Mouse (Mus musculus) heart, embryonic 16.5 days (tissue): ENCODE results near the gene Gal3st2c. TPM values are rescaled to one million over a fixed set of nuclear protein-coding genes. Genes with fewer than 3 reads are reported as not detected.
"Not testable (repeated sequence)": the region's sequence is repeated elsewhere in the genome, so short reads cannot be mapped to it uniquely, and the experiment has no call there.

Source experiments
- ATAC-seq: fragments of 200-750 bp; cut with Nextera tagmentation; replicated peaks from 2 replicates; pipeline ENCODE4 v1.8.0; 2017; ENCODE audit warnings: moderate number of reproducible peaks; ENCODE audit not compliant: insufficient read depth, low FRiP score; ENCODE audit errors: extremely low read depth
- H3K27ac ChIP-seq: fragments of 300-500 bp; sonication (generic); 2 replicates; pipeline ENCODE4 v1.5.1; 2014; ENCODE audit warnings: mild to moderate bottlenecking, low read length, control low read depth, moderate library complexity
- H3K27me3 ChIP-seq: fragments of 300-500 bp; sonication (generic); 2 replicates; pipeline ENCODE4 v1.6.1; 2014; ENCODE audit warnings: low read length, mixed read lengths; ENCODE audit not compliant: control insufficient read depth, insufficient read depth
- H3K36me3 ChIP-seq: fragments of 300-500 bp; sonication (generic); 2 replicates; pipeline ENCODE4 v1.6.1; 2014; ENCODE audit not compliant: control insufficient read depth, insufficient read depth
- H3K4me1 ChIP-seq: fragments of 300-500 bp; sonication (generic); 2 replicates; pipeline ENCODE4 v1.6.1; 2014; ENCODE audit warnings: low read length, mixed read lengths; ENCODE audit not compliant: control insufficient read depth, insufficient read depth
- H3K4me2 ChIP-seq: fragments of 300-500 bp; sonication (generic); 2 replicates; pipeline ENCODE4 v1.6.1; 2014; ENCODE audit warnings: low read depth, mild to moderate bottlenecking, control low read depth, low read length
- H3K4me3 ChIP-seq: fragments of 300-500 bp; sonication (generic); 2 replicates; pipeline ENCODE4 v1.5.1; 2014; ENCODE audit warnings: mild to moderate bottlenecking, control low read depth, low read length
- H3K9ac ChIP-seq: fragments of 300-500 bp; sonication (generic); 2 replicates; pipeline ENCODE4 v1.6.1; 2014; ENCODE audit warnings: low read length, control low read depth
- H3K9me3 ChIP-seq: fragments of 300-500 bp; sonication (generic); replicated peaks from 2 replicates; pipeline ENCODE4 v1.6.1; 2016; ENCODE audit warnings: low read length; ENCODE audit not compliant: control insufficient read depth
- WGBS: fragments of 180-500 bp; shearing (Covaris S2); extraction: QIAGEN DNeasy Blood & Tissue Kit; methylation state at CpG from one replicate; pipeline ENCODE4 v1.1.7; 2014; 5-methylcytosine and 5-hydroxymethylcytosine counted together
- polyA plus RNA-seq: library from polyadenylated mRNA; unstranded; fragments of >200 nt; fragmentation: Nextera tagmentation; extraction: Ambion mirVana; gene quantifications from 2 replicates; pipeline ENCODE4 v1.2.1, GENCODE M21; 2015

Gal3st2c gene
- polyA plus RNA-seq = 0.03 TPM in 1 of 2 replicates, not detected in the other

DNA sequence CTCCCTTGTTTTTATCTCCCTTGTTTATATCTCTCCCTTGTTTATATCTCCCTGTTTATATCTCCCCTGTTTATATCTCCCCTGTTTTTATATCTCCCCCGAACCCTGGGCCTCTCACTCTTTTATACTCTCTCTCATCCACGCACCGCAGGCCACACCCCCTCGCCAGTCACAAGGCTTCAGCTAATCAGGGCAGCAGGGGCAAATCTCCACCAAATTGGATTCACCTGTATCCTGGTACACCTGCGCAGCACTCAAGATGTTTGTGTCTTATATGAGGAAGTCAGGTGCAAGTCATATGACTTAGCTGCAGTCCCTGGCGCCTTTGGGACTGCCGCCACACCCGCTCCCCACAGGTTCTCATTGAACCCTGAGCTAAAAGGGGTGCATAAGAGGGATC lies at the start of gene Gal3st2c:
Gene Gal3st2c (plus strand): TSS at position 301 of the 400 bp plus-strand sequence.
- not testable (repeated sequence) for H3K4me3 ChIP-seq, H3K9me3 ChIP-seq, ATAC-seq, H3K4me2 ChIP-seq, H3K27ac ChIP-seq, H3K9ac ChIP-seq, H3K27me3 ChIP-seq, H3K4me1 ChIP-seq, H3K36me3 ChIP-seq
- WGBS = 85% methylated on average over 7 of the region's 8 CpGs

DNA sequence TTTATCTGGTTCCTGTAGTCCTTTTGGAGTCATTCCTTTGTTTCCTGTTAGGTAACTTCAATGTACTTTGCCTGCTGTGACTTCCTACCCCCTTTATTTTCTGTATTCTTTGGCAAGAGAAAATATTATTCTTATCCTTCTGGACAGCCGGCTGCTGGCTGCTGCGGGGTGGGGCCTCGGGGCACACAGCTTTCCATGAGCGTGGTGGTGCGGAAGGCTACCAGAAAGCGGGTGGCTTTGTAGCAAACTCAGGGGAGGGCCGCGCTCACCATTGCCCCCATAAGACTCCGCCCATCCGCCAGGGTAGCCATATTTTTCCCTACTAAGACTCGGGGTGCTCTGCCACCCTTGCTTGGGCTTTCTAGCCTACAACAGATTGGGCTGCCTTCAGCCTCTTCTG lies 41.2 kb upstream of the Gal3st2c start:
- ATAC-seq = peak; percentile 77
- not testable (repeated sequence) for H3K27me3 ChIP-seq, H3K4me3 ChIP-seq, H3K4me2 ChIP-seq, H3K36me3 ChIP-seq, H3K4me1 ChIP-seq, H3K9ac ChIP-seq, H3K9me3 ChIP-seq, H3K27ac ChIP-seq
- WGBS = no CpG with 5 or more reads among the region's 11 CpGs

DNA sequence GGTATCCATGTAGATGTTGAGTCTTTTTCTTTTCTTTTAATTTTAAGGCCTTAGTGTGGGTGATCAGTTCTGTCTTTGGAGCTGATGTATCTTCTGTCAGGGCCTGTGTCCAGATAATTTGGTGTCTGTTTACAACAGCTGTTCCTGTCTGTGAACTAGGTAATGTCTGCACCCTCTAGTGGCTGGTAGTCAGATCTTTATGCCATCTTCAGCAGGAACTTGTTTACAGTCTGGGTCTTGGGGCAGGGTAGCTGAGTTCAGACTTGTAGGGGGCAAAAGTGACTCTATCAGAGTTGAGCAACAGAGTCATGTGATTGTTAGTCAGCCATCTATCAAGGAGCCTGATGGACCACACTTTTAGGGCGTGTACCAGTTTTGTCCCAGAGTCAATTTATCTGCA lies 23.8 kb upstream of the Gal3st2c start:
- H3K4me3 ChIP-seq, ATAC-seq, H3K9ac ChIP-seq, H3K27ac ChIP-seq, H3K9me3 ChIP-seq, H3K36me3 ChIP-seq, H3K4me2 ChIP-seq, H3K27me3 ChIP-seq, H3K4me1 ChIP-seq: not testable (repeated sequence)
- WGBS = no CpG with 5 or more reads among the region's 1 CpGs

DNA sequence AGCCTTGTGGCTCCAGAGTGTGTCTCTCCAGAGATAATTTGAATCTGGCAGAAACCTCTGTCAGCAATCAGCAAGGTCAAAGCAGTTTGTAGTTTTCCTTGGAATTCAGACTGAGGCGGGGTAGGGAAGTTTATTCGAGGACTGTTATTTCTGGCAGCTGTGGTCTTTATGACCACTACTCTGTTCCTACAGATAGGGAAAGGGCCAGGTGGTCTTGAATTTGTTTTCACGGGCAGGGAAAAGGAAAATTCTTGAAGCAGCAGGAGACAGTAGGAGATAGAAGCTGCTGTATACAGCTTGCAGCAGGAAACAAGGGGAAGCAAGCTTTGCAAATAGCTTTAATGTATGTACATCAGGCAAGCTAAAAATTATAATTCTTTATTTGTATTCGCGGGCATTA lies 19.9 kb upstream of the Gal3st2c start:
- WGBS = 30% methylated on average over 2 of the region's 5 CpGs
- ATAC-seq = peak; percentile 64; the same call in 1 of the 2 replicates
- H3K9ac ChIP-seq, H3K4me1 ChIP-seq, H3K27me3 ChIP-seq, H3K36me3 ChIP-seq, H3K4me3 ChIP-seq, H3K27ac ChIP-seq, H3K4me2 ChIP-seq, H3K9me3 ChIP-seq: not testable (repeated sequence)

DNA sequence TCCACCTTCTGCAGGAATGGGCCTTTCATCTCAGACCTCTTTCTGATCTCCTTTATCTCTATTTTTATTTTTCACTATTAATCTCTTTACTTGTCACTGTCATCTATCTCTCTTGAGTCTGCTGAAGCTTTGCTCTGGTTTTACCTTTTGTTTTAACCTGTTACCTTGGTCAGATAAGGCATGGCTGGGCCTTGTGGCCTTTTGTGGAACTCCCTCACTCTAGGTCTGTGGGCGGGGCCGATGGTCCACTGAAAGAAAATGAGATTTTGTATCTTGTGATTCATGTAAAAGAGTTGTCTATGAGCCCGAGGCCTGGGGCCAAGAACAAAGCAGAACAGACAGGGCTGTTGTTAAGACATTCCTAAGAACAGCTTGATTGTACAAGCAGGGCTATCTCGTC lies 19.5 kb upstream of the Gal3st2c start:
- H3K9ac ChIP-seq, H3K4me1 ChIP-seq, H3K27ac ChIP-seq, H3K9me3 ChIP-seq, H3K36me3 ChIP-seq, H3K27me3 ChIP-seq, H3K4me2 ChIP-seq, H3K4me3 ChIP-seq, ATAC-seq: not testable (repeated sequence)
- no CpG with 5 or more reads among the region's 4 CpGs for WGBS

DNA sequence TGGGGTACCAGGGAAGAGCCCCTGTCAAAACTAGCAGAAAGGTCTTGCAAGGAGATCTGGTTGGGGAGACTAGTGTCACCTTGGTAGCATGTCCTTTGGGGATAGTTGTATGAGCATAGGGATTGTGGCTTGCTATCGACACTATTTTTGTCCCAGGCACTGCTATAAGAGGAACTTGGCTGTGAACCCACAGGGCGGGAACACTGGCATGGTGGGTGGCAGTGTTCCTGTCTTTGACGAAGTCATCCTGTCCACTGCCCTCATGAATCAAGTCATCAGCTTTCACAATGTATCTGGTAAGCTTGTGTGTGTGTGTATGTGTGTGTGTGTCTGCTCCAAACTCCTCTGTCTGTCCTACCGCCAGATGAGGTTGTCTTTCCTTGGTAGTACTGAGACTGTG lies 14.5 kb upstream of the Gal3st2c start:
- H3K9me3 ChIP-seq, ATAC-seq, H3K36me3 ChIP-seq, H3K4me3 ChIP-seq, H3K9ac ChIP-seq, H3K4me2 ChIP-seq, H3K4me1 ChIP-seq, H3K27ac ChIP-seq, H3K27me3 ChIP-seq: not testable (repeated sequence)
- no CpG with 5 or more reads among the region's 4 CpGs for WGBS

DNA sequence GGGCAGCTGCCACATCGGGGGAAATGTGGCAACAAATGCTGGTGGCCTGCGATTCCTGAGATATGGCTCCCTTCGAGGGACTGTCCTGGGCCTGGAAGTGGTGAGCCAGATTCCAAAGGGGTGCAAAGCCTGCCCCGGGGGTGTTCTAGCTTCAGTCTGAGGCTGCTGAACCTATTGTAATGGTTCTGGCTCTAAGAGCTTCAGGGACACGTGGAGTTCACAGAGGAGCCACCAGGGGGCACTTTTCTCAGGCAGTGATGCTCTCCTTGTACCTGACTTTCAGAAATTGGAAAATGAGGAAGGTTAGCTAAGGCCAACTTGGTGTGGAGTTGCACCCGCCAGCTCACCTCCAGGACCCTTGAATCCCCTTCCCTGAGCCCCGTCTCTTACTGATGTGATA lies 12.0 kb upstream of the Gal3st2c start:
- H3K4me1 ChIP-seq, H3K9me3 ChIP-seq, H3K36me3 ChIP-seq, H3K27me3 ChIP-seq, H3K9ac ChIP-seq, H3K4me3 ChIP-seq, ATAC-seq, H3K27ac ChIP-seq, H3K4me2 ChIP-seq: not testable (repeated sequence)
- no CpG with 5 or more reads among the region's 7 CpGs for WGBS

DNA sequence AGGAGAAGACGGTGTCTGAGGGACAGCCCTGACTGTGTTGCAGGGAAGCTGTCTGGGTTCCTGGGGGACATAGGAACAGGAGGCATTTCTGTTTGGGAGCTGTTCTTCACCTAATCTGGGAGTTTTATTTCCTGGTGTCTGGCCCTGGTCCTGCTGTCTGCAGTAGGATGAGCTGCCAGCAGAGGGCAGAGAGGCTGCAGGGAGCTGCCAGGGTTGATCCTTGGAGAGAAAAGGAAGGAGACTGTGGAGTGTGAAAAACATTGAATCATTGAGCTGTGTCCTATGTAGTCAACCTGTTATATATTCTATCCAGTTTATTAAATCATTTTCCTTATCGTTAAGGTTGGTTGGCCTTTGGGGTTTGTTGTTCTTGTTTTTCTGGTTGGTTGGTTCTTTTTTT lies 9.4 kb upstream of the Gal3st2c start:
- H3K4me1 ChIP-seq, H3K4me2 ChIP-seq, H3K27ac ChIP-seq, H3K9ac ChIP-seq, H3K4me3 ChIP-seq, ATAC-seq, H3K9me3 ChIP-seq, H3K36me3 ChIP-seq, H3K27me3 ChIP-seq: not testable (repeated sequence)
- no CpG with 5 or more reads among the region's 2 CpGs for WGBS

DNA sequence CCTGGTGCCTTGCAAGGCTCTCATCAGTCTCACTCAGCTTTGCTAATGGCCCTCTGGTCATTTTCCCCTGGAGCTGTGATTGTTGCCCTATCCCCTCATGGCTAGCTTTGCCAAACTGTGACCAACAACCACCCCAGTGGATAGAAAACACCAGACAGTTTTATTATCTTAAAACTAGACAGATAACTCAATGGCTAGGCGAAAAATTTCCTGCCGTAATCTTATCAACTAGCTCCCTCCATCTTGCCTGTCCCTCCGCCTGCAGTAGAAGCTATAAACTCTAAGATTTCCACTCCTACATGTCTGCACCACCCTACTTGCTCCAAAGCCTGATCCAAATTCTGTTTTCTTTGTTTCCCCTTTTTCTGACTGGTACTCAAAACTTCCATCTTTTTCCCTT lies 4.1 kb upstream of the Gal3st2c start:
- H3K4me2 ChIP-seq = no peak overlapping the region
- H3K4me1 ChIP-seq = no peaks in the 10 kb centered on the region
- ATAC-seq = no peak
- H3K27ac ChIP-seq = no peak overlapping the region
- no peaks in the 10 kb centered on the region for H3K36me3 ChIP-seq
- 53% methylated on average over 3 of the region's 3 CpGs for WGBS
- H3K27me3 ChIP-seq = no peaks in the 10 kb centered on the region
- no peak overlapping the region for H3K9ac ChIP-seq
- H3K9me3 ChIP-seq = no peaks in the 10 kb centered on the region
- no peak overlapping the region for H3K4me3 ChIP-seq

DNA sequence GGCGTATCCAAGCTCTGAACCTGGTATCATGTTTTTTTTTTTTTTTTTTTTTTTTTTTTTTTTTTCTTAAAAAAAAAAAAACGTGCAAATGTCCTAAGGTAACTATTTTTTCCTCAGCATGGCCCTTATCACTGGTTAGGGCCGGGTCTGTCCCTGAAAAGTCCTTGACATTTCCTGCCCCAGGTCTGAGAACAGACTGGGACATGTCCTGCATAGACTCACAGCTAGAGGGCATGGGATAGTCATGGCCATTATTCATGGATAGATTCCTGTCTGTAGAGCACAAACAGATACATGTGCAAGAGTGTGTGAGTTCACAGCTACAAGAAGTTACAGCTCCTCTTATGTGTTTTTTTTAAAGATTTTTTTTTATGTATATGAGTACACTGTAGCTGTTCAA lies 1.5 kb upstream of the Gal3st2c start:
- H3K9ac ChIP-seq = no peak overlapping the region
- ATAC-seq = no peak
- no peak overlapping the region for H3K4me3 ChIP-seq
- 47% methylated on average over 3 of the region's 3 CpGs for WGBS
- H3K36me3 ChIP-seq = no peaks in the 10 kb centered on the region
- H3K27me3 ChIP-seq = no peaks in the 10 kb centered on the region
- H3K4me1 ChIP-seq = no peaks in the 10 kb centered on the region
- H3K9me3 ChIP-seq = no peaks in the 10 kb centered on the region
- no peak overlapping the region for H3K4me2 ChIP-seq
- no peak overlapping the region for H3K27ac ChIP-seq
